Mouse (Mus musculus) ovary, postnatal 14 days (tissue): ENCODE data around the gene Tmem52.

Source experiments
- DNase-seq: peaks from one replicate; pipeline ENCODE4 v3.0.0; 2022; ENCODE audit warnings: low spot score

Gene Tmem52

DNA sequence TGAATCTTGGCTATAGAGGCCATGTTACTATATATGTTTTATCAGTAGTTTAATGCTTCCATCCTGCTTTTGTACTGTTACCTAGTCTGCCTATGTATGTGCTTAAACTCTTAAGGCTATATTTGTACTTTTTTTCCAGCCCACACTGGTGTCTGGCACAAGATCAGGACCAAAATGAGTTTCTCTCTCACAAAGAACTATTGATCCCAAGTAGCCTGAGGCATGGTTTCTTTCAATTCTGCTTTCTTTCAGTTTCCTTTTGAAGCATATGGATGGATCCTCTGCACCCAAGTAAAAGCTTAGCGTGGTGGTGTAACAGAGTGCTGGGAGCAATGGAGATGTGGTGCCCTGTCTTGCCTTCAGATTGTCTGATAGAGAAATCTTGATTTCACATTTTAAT lies 42.1 kb downstream of the Tmem52 start:
- DNase-seq, result no peak

DNA sequence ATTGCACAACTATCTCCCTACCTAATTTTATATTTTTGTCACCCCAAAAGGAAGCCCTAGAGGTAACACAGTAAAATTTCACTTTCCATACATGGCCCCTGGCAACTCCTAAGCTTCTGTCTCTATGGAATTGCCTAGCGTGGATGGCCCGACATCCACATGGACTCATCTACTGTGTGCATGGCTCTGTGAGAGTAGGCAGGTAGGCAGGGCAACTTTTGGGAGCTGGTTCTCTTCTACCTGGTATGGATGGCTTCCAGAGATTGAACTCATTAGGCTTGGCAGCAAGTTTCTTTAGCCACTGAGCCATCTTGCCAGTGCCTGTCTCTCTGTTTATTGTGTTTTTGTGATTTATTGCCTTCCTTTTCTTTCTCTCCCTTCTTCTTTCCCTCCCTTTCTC lies 45.9 kb downstream of the Tmem52 start:
- no peak for DNase-seq

DNA sequence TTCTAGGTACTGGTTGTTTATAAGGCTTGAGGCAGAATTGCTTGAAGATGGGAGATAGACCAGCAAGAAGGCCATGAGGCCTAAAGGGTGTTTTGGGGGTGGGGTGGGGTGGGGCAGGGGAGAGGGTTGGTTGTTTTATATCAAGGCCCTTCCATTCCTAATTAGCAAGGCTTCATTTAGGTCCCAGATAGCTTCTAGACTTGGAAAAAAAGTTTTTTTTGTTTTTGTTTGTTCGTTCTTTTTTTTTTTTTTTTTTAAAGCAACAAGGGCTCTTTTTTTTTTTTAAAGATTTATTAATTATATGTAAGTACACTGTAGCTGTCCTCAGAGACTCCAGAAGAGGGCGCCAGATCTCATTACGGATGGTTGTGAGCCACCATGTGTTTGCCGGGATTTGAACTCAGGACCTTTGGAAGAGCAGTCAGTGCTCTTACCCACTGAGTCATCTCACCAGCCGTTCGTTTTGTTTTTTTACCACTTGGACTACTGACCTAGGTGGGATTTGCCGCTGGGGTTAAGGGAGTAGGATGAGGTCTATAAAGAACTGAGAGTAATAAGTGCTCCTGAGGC lies 49.1 kb downstream of the Tmem52 start:
- DNase-seq, result no peak
